Mouse (Mus musculus) gastrocnemius, adult 18-20 months (tissue): ENCODE measurements around the gene Gprc5b. TPM values are rescaled to one million over a fixed set of nuclear protein-coding genes. Genes with fewer than 3 reads are reported as not detected.

Experiments
- DNase-seq: peaks from one replicate; pipeline ENCODE4 v3.0.0; 2021; ENCODE audit warnings: low spot score
- long read RNA-seq, 2 experiments: library from polyadenylated mRNA; stranded (forward); transcript quantifications; one replicate each; pipeline ENCODE4 v2.0.0; 2021
- total RNA-seq, 2 experiments: library from RNA; stranded (reverse); gene quantifications; 2 replicates each; pipeline ENCODE4 v1.2.3; 2021

Gprc5b gene
- 10 to 100 TPM; 12.4 to 21.7 TPM for total RNA-seq
- long read RNA-seq, experiment 1, full-length matches to known transcripts: 13 of 39 reads
- long read RNA-seq, experiment 1, partial matches to known transcripts: 1 of 39 reads
- long read RNA-seq, experiment 1, other reads (novel, unspliced or antisense): 25 of 39 reads
- long read RNA-seq, experiment 2, full-length matches to known transcripts: 9 of 19 reads
- long read RNA-seq, experiment 2, partial matches to known transcripts: 1 of 19 reads
- long read RNA-seq, experiment 2, other reads (novel, unspliced or antisense): 9 of 19 reads

DNA sequence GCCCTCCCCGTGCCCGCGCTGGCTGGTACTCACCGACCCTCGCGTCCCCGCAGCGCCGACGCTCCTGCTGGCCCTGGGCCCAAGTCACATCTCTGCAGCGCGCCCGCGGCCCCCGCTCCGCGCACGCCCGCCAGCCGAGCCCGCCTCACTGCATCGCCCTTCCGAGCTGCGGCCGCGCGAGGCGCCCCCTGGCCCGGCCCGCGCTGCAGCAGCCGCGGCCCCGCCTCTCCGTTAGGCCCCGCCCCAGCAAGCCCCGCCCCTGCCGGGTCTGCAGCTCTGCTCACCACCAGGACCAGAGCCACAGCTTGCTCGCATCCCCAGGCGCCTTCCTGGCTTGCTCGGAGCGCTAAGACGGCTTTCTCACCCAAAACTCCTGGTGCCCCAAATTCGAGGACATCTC lies at the start of gene Gprc5b:
TSS of gene Gprc5b (minus strand) at position 205 of the 400 bp plus-strand sequence.
- peak; percentile 90 for DNase-seq

GRCm38 (mm10) chr7:119041502-119041901 lies 46.5 kb upstream of the Gprc5b start:
- no peak for DNase-seq

- DNase-seq: no peak
Measured at GRCm38 (mm10) chr7:119037581-119037980, 42.6 kb upstream of the Gprc5b start.

DNA sequence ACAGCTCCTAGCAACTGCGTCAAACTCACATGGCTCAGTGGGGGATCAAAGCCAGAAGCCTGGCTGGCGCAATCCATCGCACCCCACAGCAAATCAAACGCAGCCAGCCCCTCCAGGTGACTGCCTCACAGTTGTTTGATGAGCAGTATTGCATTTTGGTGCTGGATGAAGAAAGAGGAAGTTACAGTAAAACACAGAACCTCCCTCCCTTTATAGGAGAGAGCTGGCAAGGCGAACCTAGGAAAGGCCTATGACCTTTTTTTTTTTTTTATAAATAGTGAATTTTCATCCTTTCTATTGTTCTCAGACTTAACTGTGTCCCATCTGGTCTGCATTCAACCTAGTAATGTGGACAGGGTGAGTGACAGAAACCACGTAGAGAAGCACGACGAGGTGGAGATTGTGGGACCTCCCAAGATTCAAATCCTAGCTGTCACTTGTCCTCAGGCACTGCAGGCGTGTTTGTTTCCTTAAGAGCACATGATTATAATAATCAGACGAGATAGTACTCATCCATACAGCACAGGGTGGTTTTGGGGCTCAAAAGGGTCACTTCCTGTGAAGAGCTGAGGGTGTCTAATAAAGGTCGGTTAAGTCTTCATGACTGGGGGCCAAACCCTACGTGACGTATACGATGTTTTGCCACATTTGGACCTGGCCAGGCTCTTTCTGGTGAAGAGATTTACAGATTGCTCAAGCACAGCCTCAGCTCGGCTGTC lies 39.4 kb upstream of the Gprc5b start:
- no peak for DNase-seq

DNA sequence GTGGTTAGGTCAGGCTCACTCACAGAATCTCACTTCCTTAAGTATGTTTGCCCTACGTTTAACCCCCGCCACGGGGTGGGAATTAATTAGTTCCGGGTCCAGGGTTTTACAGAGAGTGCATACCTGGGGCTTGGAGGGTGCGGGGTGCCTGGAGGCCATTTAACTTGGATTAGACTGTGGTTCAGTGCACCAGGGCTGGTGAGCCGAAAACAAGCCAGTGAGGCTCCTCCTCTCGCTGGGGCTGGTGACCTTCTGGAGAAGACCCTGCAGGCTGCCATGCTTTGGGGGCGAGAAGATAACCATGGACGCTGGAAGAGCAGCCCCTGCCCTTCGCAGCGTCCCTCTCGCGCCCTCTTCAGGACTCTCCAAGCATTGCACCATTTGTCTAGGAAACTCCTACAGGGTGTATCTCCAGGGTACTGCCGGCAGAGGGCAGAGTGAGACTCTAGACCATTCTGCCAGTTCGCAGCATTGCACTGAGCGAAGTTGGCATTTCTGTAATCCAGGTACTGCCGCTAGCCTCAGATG lies 28.4 kb upstream of the Gprc5b start:
- DNase-seq: peak; percentile 14

GRCm38 (mm10) chr7:119022238-119023156 lies 27.5 kb upstream of the Gprc5b start:
- DNase-seq: no peak

DNA sequence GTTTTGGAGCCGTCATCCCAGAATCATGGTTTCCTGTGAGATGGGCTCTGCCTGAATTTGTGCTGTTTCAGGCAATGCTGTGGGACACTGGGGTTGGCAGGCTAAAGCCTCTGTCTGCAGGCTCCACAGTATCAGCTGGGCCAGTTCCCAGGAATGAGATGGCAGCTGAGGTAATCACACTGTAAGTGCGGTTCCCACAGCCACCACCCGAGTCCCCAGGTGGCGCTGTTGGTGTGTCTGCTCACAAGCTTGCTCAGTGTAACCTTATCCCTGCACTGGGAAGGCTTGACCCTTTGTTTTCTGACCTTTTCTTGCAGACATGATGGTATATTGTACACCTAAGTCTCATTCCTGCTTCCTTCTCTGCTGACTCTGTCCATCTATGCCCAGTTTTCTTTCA lies 24.5 kb upstream of the Gprc5b start:
- DNase-seq: peak; percentile 3

DNA sequence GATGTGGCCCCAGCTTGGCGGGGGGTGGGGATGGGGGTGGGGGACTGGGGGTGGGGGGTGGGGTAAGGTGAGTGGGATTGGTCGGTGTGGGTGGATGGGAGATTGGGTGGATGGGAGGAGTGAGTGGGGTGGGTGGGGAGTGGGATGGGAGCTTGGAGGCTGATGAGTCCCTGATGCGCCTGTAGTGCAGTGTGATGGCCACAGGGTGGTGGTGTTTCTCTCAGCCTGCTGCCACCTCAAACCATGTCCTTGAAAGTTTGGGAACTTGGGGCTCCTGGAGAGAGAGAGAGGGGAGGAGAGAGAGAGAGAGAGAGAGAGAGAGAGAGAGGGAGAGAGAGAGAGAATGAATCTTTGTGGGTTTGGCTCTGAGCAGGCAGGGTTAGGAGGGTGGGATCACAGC lies 20.7 kb upstream of the Gprc5b start:
- DNase-seq: no peak

- peak; percentile 55 for DNase-seq
Measured at GRCm38 (mm10) chr7:119010854-119011529, 16.0 kb upstream of the Gprc5b start.

- DNase-seq: no peak
Measured at GRCm38 (mm10) chr7:119002501-119002900, 7.5 kb upstream of the Gprc5b start.

DNA sequence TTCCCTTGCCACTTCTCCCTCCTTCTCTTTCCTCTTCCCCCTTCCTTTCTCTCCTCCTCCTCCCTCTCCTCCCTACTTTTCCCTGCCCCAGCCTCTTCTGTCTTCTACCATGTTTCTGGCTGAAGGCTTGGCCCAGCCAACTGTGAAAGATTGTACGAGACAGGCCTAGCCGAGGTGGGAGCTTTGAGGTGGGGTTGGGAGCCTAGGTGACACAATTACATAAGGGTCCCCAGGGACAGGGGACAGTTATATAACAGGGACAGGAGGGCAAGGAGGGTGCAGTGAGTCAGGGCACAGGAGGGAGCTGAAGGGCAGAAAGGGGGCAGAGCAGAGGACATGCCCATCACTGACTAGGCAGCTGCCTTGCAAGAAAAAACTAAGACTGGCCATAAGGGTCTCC lies 7.0 kb upstream of the Gprc5b start:
- no peak for DNase-seq

DNA sequence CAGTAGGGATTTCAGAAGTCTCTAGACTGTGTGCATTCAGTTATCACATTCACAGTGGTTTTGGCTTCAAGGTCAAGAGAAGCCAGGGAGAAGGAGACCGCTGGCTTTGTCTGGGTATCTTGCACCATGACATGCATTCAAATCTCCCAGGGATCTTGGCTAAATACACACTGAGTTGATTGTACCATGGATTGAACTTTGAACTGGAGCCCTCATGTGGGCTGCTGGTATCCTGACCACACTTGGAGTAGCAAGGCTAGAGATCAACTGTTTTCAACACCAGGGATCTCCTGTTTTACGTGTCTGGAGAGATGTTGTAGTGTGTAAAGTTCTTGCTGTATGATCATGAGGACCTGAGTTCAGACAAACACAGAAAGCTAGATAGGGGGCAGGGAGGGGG lies 4.8 kb upstream of the Gprc5b start:
- no peak for DNase-seq

GRCm38 (mm10) chr7:118996137-118996837 lies 1.3 kb upstream of the Gprc5b start:
- peak; percentile 86 for DNase-seq

DNA sequence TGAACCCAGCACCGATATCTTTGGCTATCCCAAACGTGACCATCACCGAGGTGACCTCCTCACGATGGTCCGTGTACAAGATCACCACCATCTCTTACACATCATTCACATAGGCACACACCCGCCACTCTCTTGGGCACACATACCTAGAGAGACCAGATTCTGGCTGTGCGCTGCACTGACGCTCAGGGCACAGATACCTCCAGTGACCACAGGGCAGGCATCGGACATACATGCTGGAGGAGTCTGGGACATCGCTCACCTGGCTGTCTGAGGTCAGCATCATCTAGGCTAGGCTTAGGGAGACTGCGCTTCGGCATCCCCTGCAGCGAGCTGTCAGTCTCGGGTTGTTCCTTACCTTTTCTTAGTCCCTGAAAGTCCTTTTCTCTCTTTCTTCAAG lies 660 bp upstream of the Gprc5b start:
- DNase-seq: no peak

GRCm38 (mm10) chr7:118994231-118994842 lies 674 bp downstream of the Gprc5b start:
- no peak for DNase-seq

- no peak for DNase-seq
Measured at GRCm38 (mm10) chr7:118993597-118994230, 1.3 kb downstream of the Gprc5b start.

DNA sequence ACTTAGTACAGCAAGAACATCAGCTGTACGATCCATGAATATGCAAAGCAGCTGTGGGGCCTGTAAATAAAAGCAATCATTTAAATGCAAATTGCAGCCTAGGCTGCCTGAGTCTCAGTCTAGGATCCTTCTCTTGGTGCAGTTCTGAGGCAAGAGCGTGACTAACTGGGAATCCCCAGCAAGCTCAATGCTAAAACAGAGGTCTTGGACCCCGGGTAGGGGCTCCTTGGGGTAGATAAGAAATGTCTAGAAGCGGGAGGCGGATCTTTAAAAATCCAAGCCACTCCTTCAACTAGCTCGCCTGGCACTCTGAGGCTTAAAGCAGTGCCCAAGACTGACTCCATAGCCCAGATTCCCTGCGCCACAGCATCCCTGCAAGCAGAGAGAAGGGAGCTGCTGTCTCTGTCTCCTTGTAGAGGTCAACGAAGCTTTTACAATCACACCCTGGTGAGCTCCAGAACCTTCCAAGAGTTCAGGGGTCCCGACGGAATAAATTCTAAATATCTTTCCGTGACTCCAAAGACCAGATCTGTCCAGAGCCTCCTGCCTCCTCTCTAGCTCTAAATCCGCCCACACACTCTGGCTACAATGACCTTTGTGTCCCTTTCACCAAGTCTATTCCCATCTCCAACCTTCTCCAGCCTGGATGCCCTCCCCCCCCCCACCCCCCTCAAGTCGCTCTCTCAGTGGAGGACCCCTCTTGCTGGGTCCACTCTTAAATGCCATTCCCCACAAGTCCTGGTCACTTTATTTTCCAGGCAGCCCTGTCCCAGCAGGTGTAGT lies 2.2 kb downstream of the Gprc5b start:
- no peak for DNase-seq

- DNase-seq: no peak
Measured at GRCm38 (mm10) chr7:118992080-118992560, 2.9 kb downstream of the Gprc5b start.
